Mouse (Mus musculus) thymus, postnatal 4 days (tissue): ENCODE results near the gene Simc1.

ENCODE experiments used
- DNase-seq: peaks from one replicate; pipeline ENCODE4 v3.0.0; 2021

Simc1 gene

GRCm38 (mm10) chr13:54548036-54548435, 44.5 kb downstream of the Simc1 start:
- no peak for DNase-seq

DNA sequence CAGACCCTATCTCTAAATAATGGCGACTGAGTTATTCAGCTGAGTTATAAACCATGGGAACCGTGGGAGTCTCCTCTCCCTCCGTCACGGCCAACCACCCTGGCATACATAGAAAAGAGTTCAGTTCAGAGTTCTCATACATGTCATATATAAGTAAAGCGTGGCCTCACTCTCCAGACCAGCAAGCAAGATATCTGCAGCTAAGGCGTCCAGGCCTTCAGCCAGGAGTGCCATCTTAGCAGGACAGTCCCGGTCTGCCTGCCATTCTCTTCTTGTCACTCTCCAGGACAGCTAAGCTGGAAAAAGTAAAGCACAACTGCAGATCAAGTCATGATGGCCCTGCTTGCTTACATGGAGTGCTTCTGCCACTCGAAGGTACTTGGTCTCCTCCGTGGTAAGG, 52.6 kb downstream of the Simc1 start:
- no peak for DNase-seq

GRCm38 (mm10) chr13:54556796-54557195, 53.2 kb downstream of the Simc1 start:
- DNase-seq: no peak

- no peak for DNase-seq
These were observed 54.1 kb downstream of the Simc1 start for GRCm38 (mm10) chr13:54557652-54558051.

- DNase-seq: no peak
These were observed 56.1 kb downstream of the Simc1 start for GRCm38 (mm10) chr13:54559656-54560055.

DNA sequence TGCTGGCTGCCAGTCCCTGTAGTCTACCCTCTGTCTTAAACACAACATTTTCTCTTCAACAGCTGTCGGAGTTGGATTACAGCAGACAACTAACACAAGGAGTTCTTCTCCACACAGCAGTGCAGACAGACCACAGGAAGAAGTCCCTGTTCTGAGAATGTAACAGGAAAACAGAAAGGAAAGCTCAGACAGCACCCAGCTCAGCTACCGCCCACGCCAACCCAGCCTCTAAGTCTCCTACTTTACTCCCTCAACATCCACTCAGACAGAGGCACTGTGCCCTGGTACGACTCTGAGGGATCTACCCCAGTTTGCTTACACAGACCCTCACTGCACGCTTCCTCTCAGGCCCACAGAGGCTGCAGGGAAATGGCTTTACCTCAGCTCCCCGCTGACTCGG, 57.0 kb downstream of the Simc1 start:
- no peak for DNase-seq

DNA sequence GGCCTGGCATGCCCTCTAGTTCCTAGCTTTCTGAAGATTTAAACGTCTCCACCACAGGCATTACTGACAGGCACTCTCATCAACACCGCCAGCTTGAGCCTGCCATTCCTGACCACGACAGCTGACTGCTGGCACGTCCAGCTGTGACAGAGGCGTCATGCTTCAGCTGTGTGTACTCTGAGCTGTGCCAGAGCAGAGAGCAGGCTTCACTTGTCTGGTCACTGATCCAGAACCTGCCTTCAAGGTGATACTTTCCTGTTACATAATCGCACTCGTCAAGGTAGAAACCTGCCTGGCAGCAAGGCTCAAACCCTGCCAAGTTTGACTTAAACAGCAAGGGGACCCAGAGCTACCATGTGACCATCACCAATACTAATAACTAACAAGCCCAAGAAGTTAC, 59.0 kb downstream of the Simc1 start:
- DNase-seq: no peak

- DNase-seq: no peak
These were observed 60.9 kb downstream of the Simc1 start for GRCm38 (mm10) chr13:54564232-54565200.

GRCm38 (mm10) chr13:54565201-54565581, 61.6 kb downstream of the Simc1 start, which contains the start of gene 4833439L19Rik:
Gene 4833439L19Rik, minus strand, starts transcription at chr13:54565435.
- peak; percentile 99 for DNase-seq

GRCm38 (mm10) chr13:54565594-54566345, 62.2 kb downstream of the Simc1 start:
- DNase-seq: peak; percentile 70

DNA sequence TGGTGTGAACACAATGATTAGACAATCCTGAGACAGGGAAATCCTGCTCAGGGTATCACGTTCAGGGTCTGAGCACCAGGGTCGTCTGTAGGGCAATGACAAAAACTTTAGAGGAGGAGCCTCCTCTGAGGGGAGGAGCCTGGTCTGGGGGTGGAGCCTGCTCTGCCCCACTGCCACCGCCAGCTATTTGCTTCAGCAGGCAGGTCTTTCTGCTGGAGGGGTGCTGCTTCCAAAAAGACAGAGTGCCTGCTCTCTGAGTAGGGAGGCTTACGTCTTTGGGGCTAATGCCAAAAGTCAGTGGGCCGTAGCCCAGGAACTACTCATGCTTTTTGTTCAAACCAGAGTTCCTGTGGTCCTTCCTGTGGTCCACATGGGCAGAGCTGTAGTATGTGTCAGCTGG, 64.8 kb downstream of the Simc1 start:
- peak; percentile 34 for DNase-seq

- DNase-seq: no peak
These were observed 65.7 kb downstream of the Simc1 start for GRCm38 (mm10) chr13:54569282-54569681.

DNA sequence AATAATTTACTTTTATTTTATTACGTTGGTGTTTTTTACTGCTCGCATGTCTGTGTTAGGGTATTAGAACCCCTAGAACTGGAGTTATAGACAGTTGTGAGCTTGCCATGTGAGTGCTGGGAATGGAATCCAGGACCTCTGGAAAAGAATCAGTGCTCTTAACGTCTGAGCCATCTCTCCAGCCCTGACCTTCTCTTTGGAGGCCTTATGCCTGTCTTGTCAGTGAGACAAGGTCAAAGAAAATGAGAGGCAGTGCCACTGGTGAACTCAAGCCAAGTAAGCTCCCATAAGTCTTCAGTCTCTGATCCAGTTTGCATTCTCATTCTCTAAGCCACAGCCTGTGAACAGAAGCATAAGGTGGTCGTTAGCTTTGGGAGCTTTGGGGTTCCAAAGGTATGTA, 67.2 kb downstream of the Simc1 start:
- no peak for DNase-seq

DNA sequence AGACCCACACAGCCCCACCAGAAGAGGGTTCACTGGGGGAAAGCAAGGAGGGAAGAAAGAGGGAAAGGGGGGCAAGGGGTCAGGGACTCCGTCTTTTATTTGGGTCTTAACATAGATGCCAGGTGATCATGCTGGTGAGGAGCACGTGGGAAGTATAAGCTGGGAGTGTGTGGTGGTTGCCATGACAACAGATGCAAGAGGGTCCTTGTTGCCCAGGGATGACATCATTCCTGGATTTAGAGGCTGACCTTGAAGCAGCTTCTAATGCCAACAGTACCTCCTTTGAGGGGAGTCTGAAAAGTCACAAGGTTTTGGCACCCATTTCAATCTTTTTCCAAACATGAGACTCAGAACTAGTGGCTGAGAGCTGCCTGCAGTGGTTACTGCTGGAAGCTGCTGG, 68.1 kb downstream of the Simc1 start:
- no peak for DNase-seq

- no peak for DNase-seq
These were observed 69.0 kb downstream of the Simc1 start for GRCm38 (mm10) chr13:54572621-54573020.

DNA sequence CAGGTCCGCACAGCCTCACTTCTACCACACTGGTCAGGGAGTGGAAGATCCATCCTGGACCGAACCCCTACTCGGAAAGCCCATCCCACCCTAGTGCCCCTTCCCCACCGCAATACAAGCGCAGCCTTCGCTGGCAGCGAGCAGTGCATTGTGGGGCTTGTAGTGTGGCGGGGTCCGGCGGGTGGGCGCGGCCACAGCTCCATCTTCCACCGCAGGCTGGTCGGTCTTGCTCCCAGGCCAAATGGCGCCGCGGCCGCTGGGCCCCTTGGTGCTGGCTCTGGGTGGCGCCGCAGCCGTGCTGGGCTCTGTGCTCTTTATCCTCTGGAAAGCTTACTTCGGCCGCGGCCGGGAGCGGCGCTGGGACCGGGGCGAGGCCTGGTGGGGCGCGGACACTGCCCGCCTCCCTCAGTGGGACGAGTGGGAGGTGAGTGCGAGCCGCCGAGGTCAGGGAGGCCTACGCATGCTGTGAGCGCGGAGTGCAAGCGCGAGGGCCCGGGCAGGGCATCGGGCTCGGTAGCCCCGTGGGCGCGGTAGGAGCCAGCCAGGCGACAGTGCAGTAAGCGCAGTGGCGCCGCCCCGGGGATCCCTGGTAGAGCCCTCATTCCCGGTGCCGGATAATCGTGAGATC, 71.4 kb downstream of the Simc1 start, which contains the start of gene Arl10:
Gene Arl10, plus strand, starts transcription at position 162 of the 628 bp plus-strand sequence.
- peak; percentile 75 for DNase-seq

DNA sequence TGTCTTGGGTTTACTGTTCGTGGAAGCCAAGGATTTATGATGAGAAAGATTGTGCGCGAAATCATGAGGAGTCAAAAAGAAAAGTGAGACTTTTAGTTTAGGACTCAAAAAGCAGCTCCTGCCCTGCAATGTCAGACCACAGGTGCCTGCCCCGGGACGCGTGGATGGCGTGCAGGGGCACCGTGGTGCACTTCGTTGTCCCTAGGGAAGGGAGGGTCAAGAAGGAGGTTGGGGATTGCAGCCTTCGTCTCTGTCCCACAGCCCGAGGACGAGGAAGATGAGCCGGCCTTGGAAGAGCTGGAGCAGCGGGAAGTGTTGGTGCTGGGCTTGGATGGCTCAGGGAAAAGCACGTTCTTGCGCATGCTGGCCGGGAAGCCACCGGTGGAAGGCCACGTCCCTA, 71.9 kb downstream of the Simc1 start:
- no peak for DNase-seq

DNA sequence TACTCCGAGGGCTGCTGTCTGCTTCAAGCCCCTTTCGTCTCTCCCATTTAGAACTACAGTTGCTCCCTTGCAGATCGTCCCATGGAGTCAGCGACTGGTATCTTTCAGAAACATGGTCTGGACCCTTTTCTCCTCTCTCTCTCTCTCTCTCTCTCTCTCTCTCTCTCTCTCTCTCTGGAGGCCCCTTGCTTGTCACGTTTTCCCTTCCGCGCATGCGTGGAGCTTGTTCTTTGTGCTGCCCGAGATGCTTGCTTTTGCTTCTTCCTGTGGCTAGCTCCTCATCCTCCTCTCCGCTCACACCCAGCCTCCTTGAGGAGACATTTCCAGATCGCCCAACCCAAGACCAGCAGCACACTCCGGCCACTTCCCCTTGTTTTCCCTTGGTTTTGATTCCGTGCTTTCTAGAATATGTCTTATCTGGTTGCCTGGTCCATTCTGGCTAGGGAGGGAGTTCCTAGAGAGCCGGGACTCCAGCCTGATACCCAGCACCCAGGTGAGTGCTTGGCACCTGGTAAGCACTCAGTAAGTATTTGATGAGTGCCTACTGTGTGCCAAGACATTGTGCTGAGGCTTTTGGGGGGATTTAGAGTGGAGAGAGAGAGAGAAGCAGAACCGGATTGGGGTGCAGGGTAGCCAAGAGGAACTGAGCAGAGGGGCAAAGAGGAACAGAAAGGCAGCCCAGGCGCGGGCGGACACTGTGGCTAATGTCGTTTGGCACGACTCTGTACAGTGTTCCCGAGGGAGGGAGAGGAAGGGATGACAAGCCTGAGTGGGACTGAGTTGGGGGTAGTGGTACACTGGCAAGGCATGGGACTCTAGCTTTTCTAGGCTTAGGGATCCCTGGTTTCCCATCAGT, 74.3 kb downstream of the Simc1 start:
- DNase-seq: no peak

DNA sequence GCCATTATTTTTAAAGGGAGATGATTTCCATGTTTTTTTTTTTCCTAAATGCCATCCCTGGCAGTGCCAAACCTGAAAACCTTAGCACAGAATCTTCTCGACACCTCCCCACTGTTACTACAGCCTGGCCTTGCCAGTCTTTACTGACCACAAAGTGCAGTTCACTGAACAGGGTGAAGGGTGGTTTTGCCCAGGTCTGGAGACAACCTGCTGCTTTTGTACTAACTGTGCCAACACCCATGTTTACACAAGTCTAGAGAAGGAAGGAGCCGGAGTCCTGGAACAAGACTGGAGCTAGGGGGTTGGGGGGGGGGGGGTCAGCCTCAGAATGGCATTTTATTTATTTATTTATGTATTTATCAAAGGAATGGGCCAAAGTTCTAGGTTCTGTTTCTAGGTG, 77.8 kb downstream of the Simc1 start:
- no peak for DNase-seq

DNA sequence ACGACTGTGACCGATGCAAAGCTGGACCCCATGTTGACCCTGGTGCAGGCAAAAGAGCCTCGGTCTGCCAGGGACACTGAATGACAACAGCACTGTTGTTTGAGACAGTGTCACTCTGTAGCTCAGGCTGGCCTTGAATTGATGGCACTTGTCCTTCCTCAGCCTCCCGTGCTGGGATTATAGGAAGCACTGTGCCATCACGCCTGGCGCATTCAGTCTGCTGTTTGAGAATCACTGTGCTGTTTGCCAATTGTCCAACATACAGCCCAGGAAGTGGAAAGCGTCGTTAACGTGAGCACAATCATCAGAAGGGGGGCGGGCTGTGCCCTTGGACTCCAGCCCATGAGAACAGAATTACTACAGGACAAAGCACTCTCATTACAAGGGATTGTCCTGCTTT, 78.5 kb downstream of the Simc1 start:
- DNase-seq: no peak

DNA sequence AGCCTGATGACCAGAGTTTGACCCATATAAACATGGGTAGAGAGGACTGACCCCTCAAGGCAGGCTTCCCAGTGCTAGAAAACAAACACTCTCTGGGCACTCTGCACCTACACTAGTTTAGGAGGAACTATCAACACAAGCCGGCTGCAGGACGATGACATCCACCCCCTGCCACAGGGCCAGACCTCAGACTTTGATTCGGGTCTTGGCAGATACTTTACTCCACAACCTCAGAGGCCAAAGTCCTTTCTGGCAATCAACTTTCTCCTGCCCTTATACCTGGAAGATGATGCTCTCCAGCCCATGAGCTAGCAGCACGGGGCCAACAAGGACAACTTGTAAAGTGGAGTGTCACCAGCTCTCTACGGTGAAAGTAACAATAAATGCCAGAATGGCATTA, 79.3 kb downstream of the Simc1 start:
- DNase-seq: no peak

DNA sequence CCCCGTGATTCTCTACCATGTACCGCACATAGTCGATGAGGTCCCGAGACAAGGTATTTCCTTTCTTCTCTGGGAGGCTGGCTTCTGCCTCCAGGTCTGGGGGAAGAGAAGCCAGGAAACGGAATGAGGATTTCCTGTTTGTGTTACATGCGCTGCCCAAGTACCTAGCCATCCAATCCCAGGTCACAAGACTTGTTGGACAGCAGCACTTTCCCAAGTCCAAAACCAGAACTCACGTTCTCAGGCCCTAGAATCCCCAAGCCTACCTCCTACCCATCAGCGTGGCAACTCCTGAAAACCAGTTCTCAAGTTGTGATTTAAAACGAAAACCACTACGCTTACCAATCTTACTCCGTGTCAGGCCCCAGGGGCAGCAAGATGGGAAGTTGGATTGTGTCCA, 82.3 kb downstream of the Simc1 start:
- DNase-seq: no peak
